Mouse (Mus musculus) brain, adult 2 months (tissue): ENCODE measurements around the gene Spats1.
"Not testable (repeated sequence)": the region's sequence is repeated elsewhere in the genome, so short reads cannot be mapped to it uniquely, and the experiment has no call there.

Experiments
- DNase-seq: peaks from one replicate; pipeline ENCODE4 v3.0.0; 2011; ENCODE audit warnings: low read depth, low spot score

Gene Spats1

GRCm38 (mm10) chr17:45447063-45447462 lies 28.2 kb downstream of the Spats1 start:
- DNase-seq: no peak

- DNase-seq: no peak
Observed at GRCm38 (mm10) chr17:45445923-45446322, 29.3 kb downstream of the Spats1 start.

GRCm38 (mm10) chr17:45434262-45434590 lies 41.0 kb downstream of the Spats1 start:
- no peak for DNase-seq

- peak; percentile 99 for DNase-seq
Observed at GRCm38 (mm10) chr17:45433419-45434261, 41.6 kb downstream of the Spats1 start, which contains the start of gene Cdc5l. Gene Cdc5l (minus strand): TSS chr17:45433737.

- no peak for DNase-seq
Observed at GRCm38 (mm10) chr17:45432706-45433398, 42.4 kb downstream of the Spats1 start.

- no peak for DNase-seq
Observed at GRCm38 (mm10) chr17:45432007-45432406, 43.2 kb downstream of the Spats1 start.

GRCm38 (mm10) chr17:45417387-45417786 lies 57.8 kb downstream of the Spats1 start:
- DNase-seq: no peak

GRCm38 (mm10) chr17:45411617-45412016 lies 63.6 kb downstream of the Spats1 start:
- not testable (repeated sequence) for DNase-seq

GRCm38 (mm10) chr17:45408719-45409118 lies 66.5 kb downstream of the Spats1 start:
- DNase-seq: peak; percentile 61

- DNase-seq: no peak
Observed at GRCm38 (mm10) chr17:45406281-45406680, 68.9 kb downstream of the Spats1 start.

GRCm38 (mm10) chr17:45403207-45403606 lies 72.0 kb downstream of the Spats1 start:
- DNase-seq: peak; percentile 77

- DNase-seq: no peak
Observed at GRCm38 (mm10) chr17:45402601-45403000, 72.6 kb downstream of the Spats1 start.

- DNase-seq: no peak
Observed at GRCm38 (mm10) chr17:45402126-45402525, 73.1 kb downstream of the Spats1 start.

- peak; percentile 52 for DNase-seq
Observed at GRCm38 (mm10) chr17:45401126-45401905, 73.9 kb downstream of the Spats1 start.

- DNase-seq: no peak
Observed at GRCm38 (mm10) chr17:45398021-45398420, 77.2 kb downstream of the Spats1 start.

GRCm38 (mm10) chr17:45397541-45397940 lies 77.7 kb downstream of the Spats1 start:
- DNase-seq: no peak

GRCm38 (mm10) chr17:45394612-45395011 lies 80.6 kb downstream of the Spats1 start:
- no peak for DNase-seq

- DNase-seq: no peak
Observed at GRCm38 (mm10) chr17:45393765-45394164, 81.5 kb downstream of the Spats1 start.
